Mouse (Mus musculus) testis, adult 2 months (tissue): ENCODE data around the gene Ccl24. TPM values are rescaled to one million over a fixed set of nuclear protein-coding genes. Genes with fewer than 3 reads are reported as not detected.

ENCODE experiments used
- H3K27ac ChIP-seq: fragments of 200-500 bp; 2 replicates; pipeline ENCODE4 v1.5.1; 2012; ENCODE audit warnings: low read depth, low read length; ENCODE audit not compliant: control insufficient read depth, insufficient read depth
- H3K27me3 ChIP-seq: fragments of 200-500 bp; 2 replicates; pipeline ENCODE4 v1.6.1; 2012; ENCODE audit warnings: mild to moderate bottlenecking, low read length, moderate library complexity; ENCODE audit not compliant: control insufficient read depth, insufficient read depth
- H3K36me3 ChIP-seq: fragments of 200-500 bp; 2 replicates; pipeline ENCODE4 v1.6.1; 2012; ENCODE audit warnings: mild to moderate bottlenecking, low read length; ENCODE audit not compliant: control insufficient read depth, insufficient read depth
- H3K4me1 ChIP-seq: fragments of 200-500 bp; 2 replicates; pipeline ENCODE4 v1.6.1; 2012; ENCODE audit warnings: low read length; ENCODE audit not compliant: control insufficient read depth, insufficient read depth
- H3K4me3 ChIP-seq: fragments of 200-500 bp; 2 replicates; pipeline ENCODE4 v1.5.1; 2012; ENCODE audit warnings: low read depth, mild to moderate bottlenecking, low read length, moderate library complexity, mixed read lengths; ENCODE audit not compliant: control insufficient read depth
- CTCF ChIP-seq: fragments of 200-500 bp; IDR thresholded peaks from 2 replicates; pipeline ENCODE4 v1.5.1; 2012; ENCODE audit warnings: low read depth, mild to moderate bottlenecking, inconsistent platforms, low read length, moderate library complexity; ENCODE audit not compliant: control insufficient read depth, insufficient read depth, insufficient replicate concordance
- POLR2A ChIP-seq: fragments of 200-500 bp; IDR thresholded peaks from 2 replicates; pipeline ENCODE4 v1.6.1; 2012; ENCODE audit warnings: low read depth, mild to moderate bottlenecking, inconsistent platforms, low read length, moderate library complexity; ENCODE audit not compliant: control insufficient read depth
- polyA plus RNA-seq: library from polyadenylated mRNA; depleted of rRNA; stranded (reverse); fragments of >200 nt; gene quantifications from 2 replicates; pipeline ENCODE4 v1.2.3, GENCODE M21; 2012

Gene Ccl24
- polyA plus RNA-seq, 1 experiment, result 0.15 TPM

GRCm38 (mm10) chr5:135563469-135563868 is 9.4 kb downstream of the Ccl24 start, which contains the start of gene Ccl26:
Gene Ccl26, minus strand, starts transcription at chr5:135563569.
- Histone ChIP-seq H3K4me3 (peak within 1 kb of the TSS; percentile 71), H3K27me3 (no peaks in the 10 kb centered on the region), H3K4me1 (no peaks in the 10 kb centered on the region), H3K36me3 (no peaks in the 10 kb centered on the region), H3K27ac (no peak within 1 kb of the TSS)
- TF ChIP-seq CTCF (no peak), POLR2A (no peak)

DNA sequence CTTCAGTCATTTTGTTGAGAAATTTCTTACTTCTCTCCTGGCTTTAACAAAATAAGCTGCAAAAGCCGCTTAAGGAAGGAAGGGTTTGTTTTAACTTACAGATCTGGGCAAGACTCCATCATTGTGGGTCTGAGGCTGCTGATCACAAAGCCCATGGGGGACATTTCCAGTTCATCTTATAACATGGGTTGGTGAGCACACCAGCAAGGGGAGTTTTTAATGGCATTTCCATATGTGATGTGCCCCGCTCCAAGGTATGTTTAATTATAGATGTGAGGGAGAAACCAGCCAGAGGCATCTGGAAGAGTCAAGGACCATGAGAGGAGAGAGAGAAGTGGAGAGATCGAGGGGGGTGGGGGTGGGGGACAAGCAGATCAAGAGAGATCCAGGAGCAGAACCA is 15.2 kb downstream of the Ccl24 start:
- no peaks in the 10 kb centered on the region for H3K36me3 ChIP-seq
- no peaks in the 10 kb centered on the region for H3K27me3 ChIP-seq
- H3K4me3 ChIP-seq, result no peak overlapping the region
- no peak for TF ChIP-seq CTCF
- no peak for TF ChIP-seq POLR2A
- H3K4me1 ChIP-seq, result no peaks in the 10 kb centered on the region
- H3K27ac ChIP-seq, result no peak overlapping the region

DNA sequence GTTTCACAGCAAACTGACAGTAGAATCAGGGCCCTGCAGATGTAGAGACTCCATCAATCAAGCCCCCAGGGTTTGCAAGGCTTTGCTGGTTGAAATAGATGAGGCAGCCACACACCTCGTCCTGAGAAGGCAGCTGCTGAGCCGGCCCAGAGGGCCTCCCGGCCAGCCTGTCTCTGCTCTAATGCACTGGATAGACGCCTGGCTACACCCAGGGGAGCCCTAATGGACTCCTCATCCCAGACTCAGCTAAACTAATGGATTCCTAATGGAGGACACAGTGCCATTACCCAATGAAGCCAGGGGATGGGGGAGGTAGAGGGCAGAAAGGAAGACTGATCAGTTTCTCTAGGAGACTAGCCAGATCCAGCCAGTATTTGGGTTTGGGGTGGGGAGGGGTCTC is 15.8 kb downstream of the Ccl24 start:
- H3K27me3 ChIP-seq, result no peaks in the 10 kb centered on the region
- no peak overlapping the region for H3K4me3 ChIP-seq
- H3K27ac ChIP-seq, result no peak overlapping the region
- H3K36me3 ChIP-seq, result no peaks in the 10 kb centered on the region
- no peak for TF ChIP-seq CTCF
- TF ChIP-seq POLR2A, result no peak
- no peaks in the 10 kb centered on the region for H3K4me1 ChIP-seq

DNA sequence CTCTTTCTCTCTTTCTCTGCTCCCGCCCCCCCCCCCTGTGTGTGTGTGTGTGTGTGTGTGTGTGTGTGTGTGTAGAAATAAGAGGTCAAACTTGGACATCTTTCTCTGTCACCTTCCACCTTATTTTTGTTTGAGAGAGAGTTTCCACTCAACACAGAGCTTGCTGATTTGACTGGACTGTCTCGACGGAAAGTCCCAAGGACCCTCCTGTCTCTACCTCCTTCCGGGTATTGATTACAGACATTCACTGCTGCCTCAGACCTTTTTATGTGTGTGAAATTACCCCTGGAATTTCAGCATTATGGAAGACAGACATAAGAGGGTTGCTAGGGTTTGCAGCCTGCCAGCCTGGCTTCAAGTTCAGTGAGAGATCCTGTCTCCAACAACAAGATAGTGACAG is 16.6 kb downstream of the Ccl24 start:
- Histone ChIP-seq H3K27ac (no peak overlapping the region), H3K36me3 (no peaks in the 10 kb centered on the region), H3K4me3 (no peak overlapping the region), H3K27me3 (no peaks in the 10 kb centered on the region), H3K4me1 (no peaks in the 10 kb centered on the region)
- no peak for TF ChIP-seq CTCF
- no peak for TF ChIP-seq POLR2A

GRCm38 (mm10) chr5:135551591-135551990 is 21.3 kb downstream of the Ccl24 start:
- TF ChIP-seq CTCF, result no peak
- no peaks in the 10 kb centered on the region for H3K27me3 ChIP-seq

GRCm38 (mm10) chr5:135550910-135551309 is 21.9 kb downstream of the Ccl24 start:
- Histone ChIP-seq H3K36me3 (no peaks in the 10 kb centered on the region), H3K4me3 (no peak overlapping the region), H3K4me1 (no peaks in the 10 kb centered on the region), H3K27ac (no peak overlapping the region), H3K27me3 (no peaks in the 10 kb centered on the region)
- TF ChIP-seq POLR2A (no peak), CTCF (no peak)

More at GRCm38 (mm10) chr5:135551591-135551990, 21.3 kb downstream of the Ccl24 start:
- Histone ChIP-seq H3K4me3 (no peak overlapping the region), H3K4me1 (no peaks in the 10 kb centered on the region), H3K27ac (no peak overlapping the region), H3K36me3 (no peaks in the 10 kb centered on the region)

GRCm38 (mm10) chr5:135547990-135548389 is 24.9 kb downstream of the Ccl24 start:
- TF ChIP-seq CTCF (no peak), POLR2A (no peak)
- H3K4me3 ChIP-seq, result no peak overlapping the region

More at GRCm38 (mm10) chr5:135547990-135548389, 24.9 kb downstream of the Ccl24 start:
- Histone ChIP-seq H3K27me3 (no peaks in the 10 kb centered on the region), H3K36me3 (no peaks in the 10 kb centered on the region), H3K27ac (no peak overlapping the region), H3K4me1 (peaks cover 10% of the 10 kb centered on the region)
